Mouse (Mus musculus) telencephalon, adult 2 months (tissue): ENCODE data around the gene Glis3.

Source experiments
- DNase-seq: peaks from one replicate; pipeline ENCODE4 v3.0.0-alpha.2; 2011; ENCODE audit warnings: low read depth, low spot score

Gene Glis3

DNA sequence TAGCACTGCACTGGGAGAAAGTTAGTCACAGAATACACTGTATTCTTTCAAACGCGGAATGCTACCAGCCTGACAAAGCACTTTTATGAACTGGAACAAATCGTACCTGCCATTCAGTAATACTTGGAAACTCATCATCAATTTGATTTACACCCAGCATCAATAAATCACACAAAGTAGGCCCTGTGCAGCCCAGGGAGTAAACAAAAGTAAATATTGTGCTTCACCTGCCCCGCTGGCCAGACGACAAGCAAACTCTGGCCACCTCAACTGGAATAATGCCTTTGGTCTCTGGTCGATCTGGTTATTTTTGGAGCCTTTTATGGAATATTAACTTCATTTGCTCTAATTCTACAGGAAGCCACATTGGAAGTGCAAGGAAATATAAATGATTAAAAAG is 23.0 kb downstream of the Glis3 start:
- no peak for DNase-seq

DNA sequence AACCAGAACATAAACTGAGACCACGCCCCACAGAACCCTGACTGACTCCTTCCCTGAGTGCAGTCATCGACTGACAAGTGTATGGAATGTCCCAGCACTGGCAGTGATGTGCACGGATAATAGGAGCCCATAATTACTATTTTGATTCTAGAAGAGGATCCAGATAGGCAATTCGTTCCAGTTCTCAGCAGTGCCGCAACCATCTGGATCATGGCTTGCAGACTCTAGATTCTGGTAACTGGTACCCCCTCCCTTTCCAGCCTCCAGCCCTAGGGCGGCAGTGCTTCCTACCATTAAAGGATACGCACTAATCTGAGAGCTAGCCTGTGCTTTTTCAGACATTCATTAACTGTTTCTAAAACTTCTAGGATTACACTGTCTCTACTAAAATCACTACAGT is 24.7 kb downstream of the Glis3 start:
- no peak for DNase-seq

DNA sequence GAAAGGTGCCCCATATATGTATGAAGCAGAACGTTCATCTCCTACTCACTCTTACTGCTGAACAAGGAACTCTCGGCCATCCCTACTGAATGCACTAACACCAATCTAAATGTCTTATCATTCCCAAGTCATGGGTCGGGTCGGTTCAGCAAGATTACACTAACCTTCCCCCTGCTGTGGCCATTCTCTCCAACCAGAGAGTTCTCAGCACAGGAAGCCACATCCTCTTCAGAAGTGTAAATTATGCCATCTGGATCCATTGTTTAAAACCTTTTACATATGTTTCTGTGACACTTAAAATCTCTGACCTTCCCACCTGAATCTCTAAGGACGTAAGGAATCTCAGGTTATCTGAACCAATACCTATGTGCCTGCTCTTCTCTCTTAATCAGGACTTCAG is 29.0 kb downstream of the Glis3 start:
- no peak for DNase-seq

DNA sequence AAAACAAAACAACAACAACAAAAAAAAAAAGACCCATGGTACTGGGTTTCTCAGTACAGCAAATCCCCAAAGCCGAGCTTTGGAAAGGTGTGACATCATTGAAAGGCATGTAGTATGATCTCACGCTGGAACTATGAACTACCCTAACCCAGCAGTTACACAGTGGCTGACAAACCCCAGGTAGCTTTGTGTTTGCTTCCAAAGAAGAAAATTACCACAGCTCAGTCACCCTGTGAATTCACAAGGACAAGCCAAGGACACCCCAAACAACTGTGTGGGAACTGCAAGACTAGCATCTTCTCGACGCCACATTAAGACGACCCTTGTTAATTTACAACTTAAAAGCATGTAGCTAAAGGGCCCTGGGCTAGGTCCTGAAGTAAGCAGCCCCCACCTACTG is 30.4 kb downstream of the Glis3 start:
- DNase-seq, result no peak

DNA sequence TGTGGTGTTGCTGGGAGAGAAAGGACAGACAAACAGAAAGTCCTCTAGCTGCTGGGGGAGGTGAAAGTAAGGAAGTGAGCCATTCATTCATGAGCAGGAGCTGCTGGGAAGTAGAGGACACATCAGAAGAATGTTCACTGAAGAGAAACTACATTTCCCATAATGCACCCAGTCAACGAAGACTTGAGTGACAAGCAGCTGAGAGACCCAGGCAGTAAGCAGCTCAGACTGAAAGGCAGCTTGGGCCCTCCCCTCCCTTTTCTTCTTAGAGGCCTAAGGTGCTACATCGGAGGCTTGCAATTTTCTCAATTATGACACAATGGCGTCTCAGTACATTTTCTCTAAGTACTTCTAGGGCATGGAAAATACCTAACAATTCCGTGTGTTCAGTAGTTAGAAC is 31.0 kb downstream of the Glis3 start:
- DNase-seq, result no peak

DNA sequence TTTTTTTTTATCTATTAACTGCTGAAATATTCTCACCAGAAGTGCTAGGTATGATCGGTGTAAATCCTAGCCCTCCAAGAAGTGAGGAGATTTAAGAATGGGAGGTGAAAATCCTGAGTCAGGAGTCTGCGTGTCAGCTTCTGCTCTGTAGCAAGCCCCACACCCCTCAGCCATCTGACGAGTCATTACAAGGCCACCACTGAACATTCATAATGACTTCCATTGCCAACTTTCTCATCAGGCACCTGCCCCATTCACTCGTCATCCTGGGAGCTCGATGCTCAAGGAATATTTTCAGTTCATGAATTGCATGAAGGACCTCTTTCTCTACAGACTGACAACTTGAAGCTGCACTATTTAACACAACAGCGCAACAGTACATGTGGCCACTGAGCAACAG is 32.5 kb downstream of the Glis3 start:
- no peak for DNase-seq

DNA sequence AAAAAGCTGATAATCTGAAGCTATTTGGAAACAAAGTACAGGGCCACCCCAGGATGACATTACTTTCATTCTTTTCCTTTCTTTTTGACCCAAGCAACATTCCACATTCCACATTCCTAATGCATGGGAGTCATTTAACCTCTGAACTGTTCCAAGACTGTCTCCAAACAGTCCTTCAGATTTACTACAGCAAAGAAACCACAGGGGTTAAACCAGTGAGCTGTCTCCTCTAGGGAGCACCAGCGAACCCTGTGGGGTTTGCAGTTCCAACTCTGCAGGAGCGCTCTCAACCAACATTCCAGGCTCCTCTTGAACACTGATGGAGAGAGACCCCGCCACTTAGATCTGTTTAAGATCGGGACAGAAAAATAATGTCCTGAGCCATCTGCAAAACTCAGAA is 33.6 kb downstream of the Glis3 start:
- no peak for DNase-seq

DNA sequence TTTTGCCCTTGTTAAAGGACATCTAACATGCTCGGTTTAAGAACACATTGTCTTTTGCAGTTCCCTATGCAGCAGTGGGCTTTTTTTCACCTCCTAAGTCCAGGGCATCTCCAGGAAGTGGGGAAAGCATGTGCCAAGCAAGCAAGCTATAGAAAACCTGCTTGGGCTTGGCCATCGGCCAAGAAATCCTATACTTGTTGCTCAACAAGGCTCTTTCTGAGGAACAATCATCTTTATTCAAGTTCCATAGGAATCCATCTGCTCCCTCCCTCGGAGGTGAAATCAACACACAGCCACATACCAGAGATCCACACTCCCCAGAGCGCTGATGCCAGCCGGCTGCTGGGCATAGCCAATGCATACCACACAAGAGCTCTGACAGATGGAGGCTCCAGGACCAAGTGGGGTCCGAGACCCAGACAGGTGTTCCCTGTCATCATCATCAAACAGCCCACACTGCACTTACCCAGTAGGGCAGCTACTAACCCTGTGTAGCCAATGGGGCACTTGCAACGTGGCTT is 39.0 kb downstream of the Glis3 start:
- no peak for DNase-seq

DNA sequence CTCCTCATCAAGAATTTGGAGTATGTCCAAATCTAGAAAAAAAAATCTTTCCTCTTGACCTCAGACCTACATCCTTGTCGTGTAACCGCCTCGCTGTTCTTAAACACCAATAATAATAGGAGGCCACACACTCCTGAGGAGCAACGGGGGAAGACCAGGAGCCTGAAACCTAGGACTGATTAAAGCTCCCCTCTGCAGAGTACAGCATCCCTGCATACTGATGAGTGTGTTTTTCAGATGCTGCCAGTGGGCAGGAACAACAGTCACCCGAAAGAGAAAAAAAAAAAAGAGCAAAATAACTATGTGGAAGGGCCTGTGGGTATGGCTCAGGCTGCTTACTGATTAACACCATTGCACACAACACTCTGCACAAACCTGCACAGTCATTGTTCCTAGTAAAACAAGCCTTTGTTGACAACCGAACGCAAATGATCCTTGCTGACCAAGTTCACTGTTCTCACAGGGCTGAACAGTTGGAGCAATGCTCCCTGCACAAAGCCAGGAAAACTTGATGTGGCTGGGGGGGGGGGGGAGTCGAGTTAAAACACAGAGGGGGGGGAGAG is 43.8 kb downstream of the Glis3 start:
- DNase-seq, result no peak

DNA sequence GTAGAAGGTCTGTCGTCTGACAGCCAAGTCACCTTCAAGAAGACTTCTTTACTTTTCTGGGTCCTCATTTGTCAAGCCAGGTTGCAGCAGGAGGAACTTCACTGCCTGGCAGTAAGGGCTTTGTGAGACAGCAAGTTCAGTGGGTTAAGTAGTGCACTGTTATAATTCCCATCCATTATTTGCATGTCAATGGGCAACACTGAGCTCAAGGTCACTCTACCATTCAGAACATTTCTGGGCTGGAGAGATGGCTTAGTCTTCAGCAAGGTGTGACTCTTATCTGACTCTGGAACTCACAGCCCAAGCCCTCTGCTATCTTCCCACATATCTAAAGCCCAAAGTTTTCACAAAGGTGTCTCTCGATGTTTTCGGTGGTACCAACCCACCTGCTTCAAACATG is 44.9 kb downstream of the Glis3 start:
- DNase-seq, result no peak

DNA sequence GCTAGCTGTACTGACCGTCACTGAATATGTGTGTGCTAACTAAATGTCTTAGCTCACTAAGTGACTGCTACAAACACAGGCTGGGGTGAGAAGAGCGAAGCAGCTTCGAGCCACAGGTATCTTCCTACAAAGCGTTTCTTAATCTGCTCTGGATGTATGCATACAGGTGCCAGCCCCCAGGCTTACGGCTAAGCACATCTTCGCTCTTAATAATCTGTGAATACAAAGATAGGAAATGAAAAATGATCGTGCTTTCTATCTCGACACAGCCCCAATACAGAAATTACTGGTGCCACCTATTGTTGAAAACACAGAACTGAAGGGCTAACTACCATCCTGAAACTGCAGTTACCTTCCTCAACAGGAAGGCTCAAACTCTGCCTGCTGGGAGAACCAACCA is 51.5 kb downstream of the Glis3 start:
- peak; percentile 43 for DNase-seq

DNA sequence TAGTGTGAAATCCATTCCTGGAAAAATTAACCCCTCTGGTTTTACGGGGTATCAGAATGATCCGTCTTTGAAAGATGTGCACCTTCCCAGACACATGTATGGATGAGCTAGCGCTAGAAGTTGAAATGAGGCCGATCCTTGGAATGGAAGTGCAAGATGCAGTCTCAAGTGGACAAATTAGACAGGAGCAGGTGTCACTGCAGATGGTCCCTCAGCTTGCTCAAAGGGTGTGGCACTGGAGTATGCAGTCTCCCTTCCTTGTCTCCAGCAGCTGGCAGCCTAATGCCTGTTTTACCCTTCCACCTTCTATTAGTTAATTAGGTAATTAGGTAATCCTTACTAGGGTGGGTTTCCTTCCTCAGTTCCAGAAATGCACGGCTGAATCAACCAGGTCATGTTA is 53.7 kb downstream of the Glis3 start:
- DNase-seq, result no peak

DNA sequence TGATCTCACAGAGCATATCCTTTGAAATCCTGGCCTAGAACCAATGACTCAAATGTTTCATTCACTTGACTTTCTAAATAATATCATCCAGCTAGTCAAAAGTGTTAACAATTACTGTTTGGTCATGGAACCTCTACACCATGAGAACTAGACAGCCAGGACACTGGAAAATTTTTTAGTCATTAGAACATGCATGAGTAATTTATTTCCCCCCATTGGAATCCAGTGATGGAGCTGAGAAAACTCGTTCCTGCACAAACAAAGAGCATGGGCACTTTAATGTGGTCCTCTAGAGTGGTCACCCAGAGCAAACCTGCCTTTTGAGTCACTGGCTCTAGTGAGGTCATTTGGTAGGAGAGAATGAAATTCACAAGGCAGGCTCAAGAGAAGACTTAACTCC is 55.3 kb downstream of the Glis3 start:
- no peak for DNase-seq

DNA sequence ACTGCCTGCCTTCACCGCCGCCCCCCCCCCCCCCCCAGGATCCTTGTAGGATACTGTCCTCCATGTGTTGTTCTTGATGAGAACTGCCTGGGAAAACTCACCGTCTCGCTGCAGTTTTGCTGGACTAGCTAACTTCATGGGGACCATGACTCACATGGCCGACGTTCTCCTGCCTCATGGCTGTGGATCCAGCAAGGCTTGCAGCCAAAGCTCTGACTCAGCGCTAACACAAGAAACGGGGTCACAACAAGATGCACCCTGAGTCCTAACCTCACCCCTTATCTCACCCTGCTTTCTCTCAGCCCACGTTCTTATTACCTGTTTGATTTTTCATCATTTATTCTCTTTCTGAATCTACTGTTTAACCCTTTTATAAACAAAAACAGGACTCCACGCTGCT is 56.2 kb downstream of the Glis3 start:
- no peak for DNase-seq

DNA sequence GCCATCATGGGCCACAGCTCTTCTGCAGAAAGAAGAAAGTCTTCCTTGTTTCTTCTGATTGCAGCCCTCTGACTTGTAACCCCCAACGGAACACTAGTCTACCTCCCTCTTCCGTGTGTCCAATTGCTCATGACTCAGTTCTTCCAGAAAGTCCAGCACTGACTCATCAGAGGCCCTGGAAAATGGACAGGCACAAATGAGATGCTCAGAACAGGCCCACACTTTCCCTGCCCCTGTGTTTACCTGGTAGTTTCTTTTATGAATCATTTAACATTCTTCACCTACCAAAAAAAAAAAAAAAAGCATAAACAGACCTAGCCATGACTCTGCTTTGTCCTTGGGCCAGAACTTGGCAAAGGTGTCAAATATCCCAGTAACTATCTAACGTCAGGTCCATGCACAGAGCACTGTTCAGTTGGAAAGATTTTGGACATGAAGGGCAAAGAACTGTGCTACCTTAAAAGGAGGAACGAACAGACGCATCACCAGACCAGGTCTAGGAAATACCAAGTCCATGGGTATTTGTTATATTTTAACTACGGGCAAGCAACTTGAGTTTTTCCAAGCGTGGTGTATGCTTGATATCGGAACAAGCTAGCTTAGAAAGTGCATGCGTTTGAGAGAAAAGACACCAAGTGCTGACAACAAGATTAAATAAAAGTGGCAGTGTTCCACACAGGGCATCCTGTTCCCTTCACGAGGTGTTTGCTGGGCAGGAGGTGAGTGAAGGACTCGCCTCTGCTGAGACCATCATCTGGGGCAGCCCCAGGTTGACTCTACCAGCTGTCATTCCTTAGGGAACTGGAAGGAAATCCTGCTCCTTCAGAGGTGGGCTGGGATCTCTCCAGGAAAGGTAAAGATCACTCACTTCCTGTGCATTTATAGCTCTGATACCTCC is 58.0 kb downstream of the Glis3 start:
- no peak for DNase-seq

DNA sequence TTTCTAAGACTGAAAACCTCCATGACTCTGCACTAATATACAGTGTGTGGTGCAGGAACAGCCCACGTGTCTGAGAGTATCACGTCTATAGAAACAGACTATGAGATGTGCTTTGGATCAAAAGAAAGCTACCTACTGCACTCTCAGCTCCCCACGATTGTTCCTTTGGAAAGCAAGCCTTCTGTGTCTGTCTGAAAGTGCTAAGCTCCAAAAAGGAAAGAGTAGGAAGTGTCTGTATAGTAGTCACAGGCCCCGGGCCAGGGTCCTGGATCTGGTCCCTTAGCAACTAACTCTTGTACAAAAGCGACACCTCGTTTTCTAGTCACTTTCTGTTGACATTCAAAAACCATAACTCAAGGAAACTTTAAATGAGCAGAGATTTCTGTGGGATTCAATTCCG is 62.1 kb downstream of the Glis3 start:
- DNase-seq, result peak; percentile 46

DNA sequence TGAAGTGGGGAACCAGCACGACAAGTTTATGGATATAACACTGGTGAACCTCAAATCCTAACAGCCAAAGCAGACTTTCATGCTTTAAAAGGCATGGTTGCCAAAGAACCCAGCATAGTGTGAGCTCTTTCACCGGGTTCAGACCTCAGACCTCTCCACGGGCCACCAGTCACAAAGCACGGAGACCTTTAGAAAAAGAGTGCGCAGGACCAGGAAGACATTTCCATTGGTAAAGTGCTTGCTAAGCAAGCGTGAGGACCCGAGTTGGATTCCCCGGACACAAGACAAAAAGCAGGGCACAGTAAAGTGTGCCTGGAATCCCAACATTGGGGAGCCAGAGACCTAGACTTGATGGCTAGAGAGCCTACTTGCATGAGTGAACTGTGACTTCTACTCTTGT is 62.7 kb downstream of the Glis3 start:
- no peak for DNase-seq

DNA sequence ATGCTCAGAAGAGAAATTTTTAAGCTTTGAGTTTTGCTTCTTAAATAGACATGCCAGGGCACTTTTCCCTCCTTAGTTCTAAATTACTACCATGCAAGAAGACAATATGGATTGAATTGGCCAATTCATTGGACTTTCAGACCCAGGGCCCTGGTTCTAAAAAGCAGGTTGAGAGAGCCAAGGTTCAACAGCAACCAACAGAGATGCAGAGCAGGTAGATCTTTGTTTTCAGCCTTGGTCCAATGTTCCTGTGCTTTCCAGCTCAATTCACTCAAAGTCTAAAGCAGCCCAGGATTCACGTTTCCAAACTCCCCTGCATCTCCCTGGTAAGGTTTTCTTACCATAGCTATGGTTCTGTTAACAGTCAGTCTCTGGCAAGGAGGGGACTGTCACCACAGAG is 63.4 kb downstream of the Glis3 start:
- no peak for DNase-seq

DNA sequence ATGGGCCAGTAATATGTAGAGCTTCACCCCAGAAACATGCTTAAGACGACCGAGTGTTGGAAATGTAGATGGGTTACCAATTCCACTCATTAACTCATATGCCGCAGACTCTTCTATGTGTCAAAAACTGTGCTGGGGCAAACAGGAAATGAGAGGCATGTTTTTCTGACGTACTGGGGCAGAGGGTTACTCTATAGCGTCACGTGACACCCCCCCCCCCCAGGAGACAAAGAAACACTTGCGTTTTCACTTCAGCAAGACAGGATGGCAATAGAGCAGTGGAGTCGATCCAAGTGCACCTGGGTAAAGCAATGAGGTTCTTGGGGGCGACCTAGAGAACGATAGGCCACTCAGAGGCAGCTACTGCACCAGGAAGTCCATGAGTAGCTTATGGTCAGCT is 67.6 kb downstream of the Glis3 start:
- DNase-seq, result no peak

DNA sequence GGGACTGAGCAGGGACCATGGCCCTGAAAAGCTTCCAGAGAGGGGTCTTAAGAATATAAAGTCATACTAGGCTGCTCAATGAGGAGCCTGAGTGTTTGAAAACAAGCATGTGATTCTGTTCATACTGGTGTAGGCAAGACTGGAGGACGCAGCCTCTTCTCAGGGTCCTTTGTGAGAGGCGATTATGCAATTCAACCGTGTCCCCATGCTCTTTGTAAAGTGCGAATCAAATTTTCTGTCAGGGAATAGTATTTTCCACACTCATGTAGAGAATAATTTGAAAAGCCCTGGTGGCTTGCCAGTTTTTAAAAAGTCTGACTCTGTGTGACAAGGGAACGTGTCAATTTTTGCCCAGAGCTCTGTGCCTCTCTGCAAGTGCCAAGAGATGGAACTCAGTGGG is 71.1 kb downstream of the Glis3 start:
- no peak for DNase-seq

DNA sequence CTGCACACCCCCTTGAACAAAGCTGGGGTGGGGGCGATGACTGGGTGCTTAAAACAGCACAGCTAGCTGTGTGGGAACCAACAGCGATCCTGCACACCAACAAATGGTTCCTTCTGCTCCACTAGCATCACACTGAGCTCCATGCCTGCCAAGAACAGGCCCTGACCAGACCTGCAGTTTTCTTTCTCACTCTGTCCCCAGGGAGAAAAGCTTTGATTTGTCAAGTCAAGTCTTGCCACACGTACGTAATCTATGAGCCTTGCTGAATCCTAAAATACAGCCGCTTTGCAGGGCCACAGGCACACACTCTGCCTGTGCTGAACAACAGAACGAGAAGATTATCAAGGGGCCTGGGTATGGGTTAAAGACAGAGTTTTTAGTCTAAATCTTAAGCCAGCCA is 71.6 kb downstream of the Glis3 start:
- peak; percentile 26 for DNase-seq

DNA sequence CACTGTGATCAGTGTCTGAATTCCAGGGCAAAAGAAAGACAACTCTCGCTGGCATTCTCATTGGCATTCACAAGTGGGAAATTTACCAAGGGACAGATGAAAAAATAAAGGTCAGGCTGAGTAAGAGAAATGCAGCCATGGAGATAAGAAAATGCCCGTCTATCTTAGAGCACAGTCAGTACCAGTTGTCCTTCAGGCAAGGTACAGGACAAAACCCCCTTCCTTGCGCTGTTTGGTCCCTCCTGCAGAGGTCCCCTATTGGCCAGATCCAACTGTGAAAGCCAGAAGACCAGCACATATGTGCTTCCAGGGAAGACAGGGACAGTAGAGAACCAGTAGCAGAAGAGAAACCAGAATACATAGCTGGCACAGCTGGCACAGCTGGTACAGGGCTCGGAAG is 79.0 kb downstream of the Glis3 start:
- DNase-seq, result no peak

DNA sequence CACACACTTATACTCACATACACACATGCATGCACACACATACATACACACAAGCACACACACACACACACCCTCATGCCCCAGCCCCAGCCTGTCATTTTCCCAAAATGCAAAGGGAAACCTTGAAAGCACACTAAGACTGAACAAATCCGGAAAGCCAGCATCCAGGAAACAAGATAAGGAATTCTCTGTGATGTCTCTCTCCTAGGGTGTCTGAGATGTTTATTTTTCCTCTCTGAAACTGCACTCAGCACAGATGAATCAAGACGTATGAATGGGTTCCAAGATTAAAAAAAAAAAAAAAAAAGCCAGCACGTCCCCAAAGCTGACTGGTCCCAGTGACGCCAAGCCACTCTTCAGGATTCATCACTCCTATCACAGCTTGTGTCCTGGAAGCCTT is 85.7 kb downstream of the Glis3 start:
- no peak for DNase-seq
